Mouse (Mus musculus): ENCODE data around the gene Ero1lb. TPM values are rescaled to one million over a fixed set of nuclear protein-coding genes. Genes with fewer than 3 reads are reported as not detected.

Ero1lb gene
- 15.1 and 16.2 TPM in 2 replicates for polyA plus RNA-seq (2015; fragmentation: Nextera tagmentation; extraction: Ambion mirVana)

DNA sequence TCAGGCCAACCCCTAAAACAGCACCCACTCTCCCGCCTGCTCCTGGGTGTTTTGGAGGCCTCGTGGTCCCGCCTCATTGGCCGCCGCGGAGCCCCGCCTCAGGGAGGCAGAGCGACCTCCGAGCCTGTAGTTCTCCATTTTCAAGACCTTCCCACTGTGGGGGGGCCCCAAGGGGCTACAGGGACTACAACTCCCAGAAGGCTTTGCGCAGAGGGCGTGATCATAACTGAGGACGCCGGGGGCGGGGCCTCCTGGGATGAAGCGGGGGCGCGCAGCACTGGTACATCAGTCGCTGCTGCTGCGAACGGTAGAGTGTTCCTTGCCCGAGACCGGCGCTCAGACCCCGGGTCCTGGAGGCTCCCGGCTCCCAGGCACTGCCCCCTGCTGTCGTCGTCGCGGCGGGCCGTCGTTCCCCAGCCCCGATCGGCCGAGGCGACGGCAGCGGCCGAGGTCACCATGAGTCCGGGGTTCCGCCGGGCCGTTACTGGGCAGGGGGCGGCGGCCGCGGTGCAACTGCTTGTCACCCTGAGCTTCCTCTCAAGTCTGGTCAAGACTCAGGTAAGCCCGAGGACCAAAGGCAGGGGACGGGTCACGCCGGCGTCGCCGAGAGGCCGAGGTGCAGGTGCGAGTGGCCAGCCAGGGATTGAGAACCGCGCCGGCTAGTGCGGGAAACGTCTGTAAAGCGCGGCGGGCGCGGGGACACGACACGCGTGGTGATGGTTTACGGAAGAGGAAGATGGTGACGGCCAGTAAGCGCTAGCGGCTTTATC, at the start of gene Ero1lb:
TSS of gene Ero1lb (plus strand) at position 254 of the 770 bp plus-strand sequence.
- H3K4me2 ChIP-seq = peak within 1 kb of the TSS; percentile 71
- H3K4me3 ChIP-seq = peak within 1 kb of the TSS; percentile 77

DNA sequence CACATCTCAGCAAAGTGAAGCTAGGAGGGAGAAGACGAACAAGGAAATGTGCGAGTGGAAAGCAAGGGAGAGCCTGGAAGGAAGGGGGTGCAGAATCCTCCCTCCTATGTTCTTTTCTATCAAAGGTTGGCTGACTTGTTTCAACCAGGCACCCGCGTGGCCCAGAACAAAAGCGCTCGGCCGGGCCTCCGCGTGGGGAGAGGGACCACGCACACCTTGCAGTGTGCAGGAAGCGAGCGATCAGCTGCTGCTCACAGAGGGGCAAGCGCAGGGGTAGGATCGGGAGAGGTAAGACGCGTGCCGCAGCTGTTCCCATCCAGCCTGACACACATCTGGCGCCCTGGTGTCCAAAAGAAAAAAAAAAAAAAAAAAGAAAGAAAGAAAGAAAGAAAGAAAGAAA, 46.3 kb upstream of the Ero1lb start:
- ATAC-seq (ENCODE audit: low FRiP score) = peak; percentile 50; the same call in 1 of the 2 replicates
- 2% methylated on average over 18 of the region's 18 CpGs for WGBS
- no peak overlapping the region for H3K9ac ChIP-seq

More for the DNA sequence above, at the start of gene Ero1lb:
- H3K9ac ChIP-seq = peak within 1 kb of the TSS; percentile 84
- no peaks in the 10 kb centered on the region for H3K27me3 ChIP-seq
- H3K27ac ChIP-seq = peak within 1 kb of the TSS; percentile 64
- no peaks in the 10 kb centered on the region for H3K36me3 ChIP-seq
- WGBS = under 1% methylated on average over 73 of the region's 73 CpGs
- H3K9me3 ChIP-seq = no peaks in the 10 kb centered on the region
- ATAC-seq (ENCODE audit: low FRiP score) = peak; percentile 98
- peaks cover 15% of the 10 kb centered on the region for H3K4me1 ChIP-seq (replicated peaks)

DNA sequence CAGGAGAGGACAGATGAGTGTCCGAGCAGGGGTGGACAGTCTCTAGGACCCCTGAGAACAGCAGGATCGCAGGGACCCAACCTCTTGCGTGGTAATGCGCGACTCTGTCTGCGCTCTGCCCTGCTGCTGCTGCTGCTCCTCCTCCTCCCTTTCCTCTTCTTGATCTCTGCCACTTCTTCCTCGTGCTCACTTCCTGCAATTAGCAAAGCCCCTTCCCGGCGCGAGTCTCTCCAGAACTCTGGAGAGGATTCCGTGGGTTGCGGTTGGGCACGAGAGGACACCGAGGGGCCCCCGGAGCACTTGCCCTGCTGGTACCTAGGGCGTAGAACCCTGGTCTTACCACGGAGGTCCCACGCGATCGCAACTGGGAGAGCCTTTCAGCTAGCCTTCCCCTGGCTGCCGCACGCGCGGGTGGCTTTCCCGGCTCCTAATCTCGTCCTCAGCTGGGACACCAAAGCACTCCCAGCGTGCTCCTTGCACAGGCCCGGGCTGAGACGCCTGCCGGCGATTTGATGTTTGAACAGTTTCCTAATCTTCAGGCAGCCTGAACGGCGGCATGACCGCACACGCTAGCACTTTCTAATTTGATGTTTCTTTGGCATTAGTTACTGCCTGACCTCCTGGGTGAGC, 45.6 kb upstream of the Ero1lb start, which contains the start of gene Edaradd:
TSS of gene Edaradd (minus strand) at position 484 of the 630 bp plus-strand sequence.
- Histone ChIP-seq H3K4me1 (replicated peaks) (peaks cover 13% of the 10 kb centered on the region; the same call in 1 of the 2 replicates), H3K9me3 (no peaks in the 10 kb centered on the region), H3K4me3 (peak within 1 kb of the TSS; percentile 51), H3K27ac (no peak within 1 kb of the TSS), H3K9ac (peak within 1 kb of the TSS; percentile 72), H3K4me2 (peak within 1 kb of the TSS; percentile 90), H3K27me3 (peaks cover 25% of the 10 kb centered on the region), H3K36me3 (no peaks in the 10 kb centered on the region)
- peak; percentile 81 for ATAC-seq (ENCODE audit: low FRiP score)
- under 1% methylated on average over 35 of the region's 35 CpGs for WGBS

More for the DNA sequence above, 46.3 kb upstream of the Ero1lb start:
- Histone ChIP-seq H3K27me3 (peaks cover 25% of the 10 kb centered on the region), H3K4me3 (peak overlapping the region; percentile 51), H3K9me3 (no peaks in the 10 kb centered on the region), H3K4me2 (peak overlapping the region; percentile 90), H3K27ac (no peak overlapping the region), H3K36me3 (no peaks in the 10 kb centered on the region), H3K4me1 (replicated peaks) (peaks cover 13% of the 10 kb centered on the region; the same call in 1 of the 2 replicates)

DNA sequence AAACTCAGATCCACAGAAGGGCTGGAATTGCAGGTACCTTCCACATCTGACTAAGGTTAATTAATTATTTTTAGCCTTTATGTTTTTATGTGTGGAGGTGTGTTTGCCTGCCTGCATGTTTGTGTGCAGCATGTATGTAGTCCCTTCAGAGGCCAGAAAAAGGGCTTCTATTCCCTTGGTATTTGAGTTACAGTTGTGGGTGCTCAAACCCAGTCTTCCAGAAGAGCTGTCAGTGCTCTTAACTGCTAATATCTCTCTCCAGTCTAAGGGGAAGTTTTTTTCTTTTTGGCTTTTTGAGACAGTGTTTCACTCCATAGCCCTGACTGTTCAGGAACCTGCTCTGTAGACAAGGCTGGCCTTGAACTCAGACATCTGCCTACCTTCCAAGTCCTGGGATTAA, 43.3 kb upstream of the Ero1lb start:
- Histone ChIP-seq H3K27ac (no peak overlapping the region), H3K4me2 (no peak overlapping the region), H3K4me3 (no peak overlapping the region), H3K27me3 (peaks cover 24% of the 10 kb centered on the region), H3K36me3 (no peaks in the 10 kb centered on the region), H3K9me3 (no peaks in the 10 kb centered on the region), H3K9ac (no peak overlapping the region), H3K4me1 (replicated peaks) (peaks cover 13% of the 10 kb centered on the region; the same call in 1 of the 2 replicates)
- no peak for ATAC-seq (ENCODE audit: low FRiP score)

DNA sequence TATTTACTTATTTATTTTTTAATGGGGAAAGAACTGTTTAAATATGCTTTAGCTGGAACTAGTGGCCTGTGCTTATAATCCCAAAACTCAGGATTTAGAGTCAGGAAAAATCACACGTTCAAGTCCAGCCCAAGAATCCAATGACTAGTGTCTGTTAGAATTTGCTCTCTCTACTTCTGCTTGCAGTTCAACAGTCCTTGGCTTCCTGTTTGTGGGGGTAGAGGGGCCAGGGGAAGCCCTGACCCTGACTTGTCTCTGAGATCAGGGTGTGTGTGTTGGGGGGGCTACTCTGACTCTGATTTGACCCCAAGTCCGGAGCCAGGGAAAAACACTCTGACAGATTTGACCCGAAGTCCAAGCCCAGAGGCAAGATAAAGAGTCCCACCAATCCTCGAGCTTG, 40.0 kb upstream of the Ero1lb start:
- Histone ChIP-seq H3K27ac (no peak overlapping the region), H3K4me2 (no peak overlapping the region), H3K9me3 (no peaks in the 10 kb centered on the region), H3K36me3 (no peaks in the 10 kb centered on the region), H3K4me1 (replicated peaks) (no peaks in the 10 kb centered on the region), H3K9ac (no peak overlapping the region), H3K4me3 (no peak overlapping the region), H3K27me3 (peaks cover 5% of the 10 kb centered on the region; the same call in 1 of the 2 replicates)
- 93% methylated on average over 4 of the region's 4 CpGs for WGBS
- ATAC-seq (ENCODE audit: low FRiP score) = no peak

DNA sequence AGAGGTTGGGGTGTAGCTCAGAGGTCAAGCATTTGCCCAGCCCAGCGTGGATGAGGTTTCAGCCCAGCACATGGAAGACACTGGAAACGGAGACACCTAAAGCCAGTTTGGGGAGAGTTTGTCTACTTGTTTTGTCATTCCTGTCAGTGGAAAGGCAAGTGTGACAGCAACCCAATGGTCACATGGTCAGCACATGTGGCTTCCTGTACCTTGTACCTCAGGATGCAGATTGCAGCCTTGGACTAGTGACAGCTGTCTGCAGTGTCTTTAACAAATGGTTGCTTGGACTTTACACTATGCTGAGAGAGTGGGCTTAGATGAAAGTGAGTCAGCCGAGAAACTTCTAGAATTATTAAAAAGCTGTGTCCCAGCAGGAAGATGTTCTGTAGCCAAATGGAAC, 31.0 kb upstream of the Ero1lb start:
- H3K4me3 ChIP-seq = no peak overlapping the region
- no peaks in the 10 kb centered on the region for H3K4me1 ChIP-seq (replicated peaks)
- H3K27me3 ChIP-seq = no peaks in the 10 kb centered on the region
- no peak overlapping the region for H3K4me2 ChIP-seq
- ATAC-seq (ENCODE audit: low FRiP score) = no peak
- H3K36me3 ChIP-seq = no peaks in the 10 kb centered on the region
- H3K27ac ChIP-seq = no peak overlapping the region
- WGBS = 86% methylated on average over 3 of the region's 3 CpGs
- H3K9ac ChIP-seq = no peak overlapping the region
- H3K9me3 ChIP-seq = no peaks in the 10 kb centered on the region

DNA sequence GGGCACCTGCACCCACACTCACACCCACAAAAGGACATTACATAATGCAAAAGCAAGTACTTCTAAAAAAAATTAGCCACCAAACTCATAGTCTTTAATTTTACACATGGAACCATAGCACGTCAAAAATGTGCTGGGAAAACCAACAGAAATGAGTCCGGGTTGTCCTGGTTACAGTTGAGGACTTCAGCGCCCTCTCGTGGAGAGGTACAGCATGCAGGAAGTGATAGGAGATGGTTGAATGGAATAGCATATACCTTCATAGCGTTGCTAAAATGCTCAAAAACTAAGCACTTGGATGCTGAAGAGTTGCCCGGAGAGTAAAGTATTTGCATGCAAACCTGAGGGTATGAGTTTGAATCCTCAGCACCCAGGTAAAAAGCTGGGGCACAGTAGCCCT, 27.7 kb upstream of the Ero1lb start:
- no peak overlapping the region for H3K4me2 ChIP-seq
- peaks cover 13% of the 10 kb centered on the region; the same call in 1 of the 2 replicates for H3K27me3 ChIP-seq
- peaks cover 11% of the 10 kb centered on the region for H3K4me1 ChIP-seq (replicated peaks)
- H3K27ac ChIP-seq = no peak overlapping the region
- no peak for ATAC-seq (ENCODE audit: low FRiP score)
- H3K9me3 ChIP-seq = no peaks in the 10 kb centered on the region
- H3K9ac ChIP-seq = no peak overlapping the region
- H3K4me3 ChIP-seq = no peak overlapping the region
- 74% methylated on average over 6 of the region's 6 CpGs for WGBS
- H3K36me3 ChIP-seq = no peaks in the 10 kb centered on the region

DNA sequence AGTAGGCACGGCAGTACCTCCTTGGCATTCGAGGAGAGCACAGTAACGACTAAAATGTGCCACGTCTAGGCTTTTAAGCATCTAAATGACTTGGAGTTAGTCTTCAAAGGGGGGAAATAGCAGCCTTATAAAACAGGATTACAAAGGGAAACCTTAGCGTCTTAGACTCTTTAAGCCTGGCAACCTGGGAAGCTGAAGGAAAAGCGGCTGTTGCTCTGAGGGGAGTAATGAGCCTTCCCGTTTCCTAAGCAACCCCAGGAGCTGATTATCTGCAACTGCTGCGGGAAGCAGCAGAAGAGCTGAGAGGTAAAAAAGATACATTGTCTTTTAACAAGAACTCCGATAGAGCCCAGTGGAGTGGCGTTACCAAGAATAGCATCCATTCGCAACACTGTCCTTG, 26.0 kb upstream of the Ero1lb start:
- WGBS = 22% methylated on average over 11 of the region's 11 CpGs
- H3K9ac ChIP-seq = no peak overlapping the region
- peak overlapping the region; percentile 40 for H3K4me2 ChIP-seq
- H3K4me1 ChIP-seq (replicated peaks) = peaks cover 11% of the 10 kb centered on the region
- H3K27me3 ChIP-seq = peaks cover 13% of the 10 kb centered on the region; the same call in 1 of the 2 replicates
- peak; percentile 67 for ATAC-seq (ENCODE audit: low FRiP score)
- no peaks in the 10 kb centered on the region for H3K9me3 ChIP-seq
- H3K4me3 ChIP-seq = 0 out of 2 replicates have a peak overlapping the region, but pooled peaks have one; percentile 1
- H3K27ac ChIP-seq = no peak overlapping the region
- no peaks in the 10 kb centered on the region for H3K36me3 ChIP-seq

DNA sequence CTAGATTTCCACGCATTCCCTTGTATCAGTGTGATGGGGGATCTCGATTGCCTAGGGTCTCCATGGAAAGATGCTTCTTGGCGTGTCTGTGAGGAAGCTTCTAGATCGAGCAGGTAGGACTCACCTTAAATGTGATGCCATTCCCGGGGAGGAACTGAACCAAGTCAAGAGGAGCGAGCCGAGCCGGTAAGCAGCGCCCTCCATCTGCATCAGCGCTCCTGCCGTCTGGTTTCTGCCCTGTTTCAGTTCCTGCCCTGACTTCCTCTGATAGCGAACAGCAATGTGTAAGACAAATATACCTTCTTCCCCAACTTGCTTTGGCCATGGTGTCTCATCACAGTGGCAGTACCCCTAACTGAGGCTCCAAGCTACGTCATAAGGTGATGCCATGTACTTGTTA, 25.6 kb upstream of the Ero1lb start:
- H3K27ac ChIP-seq = no peak overlapping the region
- no peak for ATAC-seq (ENCODE audit: low FRiP score)
- peak overlapping the region; percentile 40 for H3K4me2 ChIP-seq
- 67% methylated on average over 13 of the region's 13 CpGs for WGBS
- no peaks in the 10 kb centered on the region for H3K9me3 ChIP-seq
- H3K36me3 ChIP-seq = no peaks in the 10 kb centered on the region
- H3K9ac ChIP-seq = no peak overlapping the region
- peaks cover 13% of the 10 kb centered on the region; the same call in 1 of the 2 replicates for H3K27me3 ChIP-seq
- H3K4me3 ChIP-seq = 0 out of 2 replicates have a peak overlapping the region, but pooled peaks have one; percentile 1
- H3K4me1 ChIP-seq (replicated peaks) = peaks cover 11% of the 10 kb centered on the region

DNA sequence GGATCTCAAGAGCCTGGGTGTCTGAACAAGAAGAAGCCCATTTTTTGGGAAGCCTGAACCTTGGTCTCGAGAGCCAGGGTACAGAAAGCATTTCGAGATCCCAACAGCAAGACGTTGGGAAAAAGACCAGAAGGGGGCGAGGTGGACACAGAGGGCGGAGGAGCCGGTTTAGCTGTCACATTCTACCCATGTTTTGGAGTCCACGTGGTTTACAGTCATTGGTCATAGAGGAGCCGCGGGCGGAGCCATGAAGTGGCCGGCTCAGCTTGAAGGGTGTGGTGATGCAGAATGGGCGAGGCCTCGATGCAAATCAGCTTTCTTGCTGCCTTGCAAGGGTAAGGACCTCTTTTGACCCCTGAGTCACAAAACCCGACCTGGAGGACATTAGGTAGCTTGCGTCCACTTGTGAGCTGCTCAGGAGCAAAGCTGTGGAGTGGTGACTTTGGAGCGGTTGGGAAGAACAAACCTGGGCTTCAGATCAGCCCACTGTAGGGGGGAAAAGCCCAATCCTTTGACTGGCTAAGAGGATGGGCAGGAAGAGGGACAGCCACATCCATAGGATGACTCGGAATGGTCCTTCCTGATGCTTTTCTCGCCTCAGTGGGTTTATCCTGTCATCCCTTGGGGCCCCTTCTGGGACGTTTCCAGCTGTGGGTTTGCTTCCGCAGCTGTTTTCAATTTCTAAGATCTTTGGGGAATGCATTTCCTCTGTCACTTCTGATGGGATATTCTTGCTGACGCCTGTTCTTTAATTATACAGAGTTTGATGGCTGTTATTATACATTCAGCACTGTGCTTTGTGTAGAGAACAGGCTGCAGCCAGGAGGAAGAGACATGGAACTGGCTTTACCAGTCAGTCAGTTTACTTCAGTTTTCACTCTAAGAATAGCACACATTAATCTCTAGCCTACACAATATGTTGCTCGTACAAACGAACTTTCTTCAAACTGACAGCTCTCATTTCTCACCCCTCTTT, 23.4 kb upstream of the Ero1lb start:
- Histone ChIP-seq H3K27ac (no peak overlapping the region), H3K36me3 (no peaks in the 10 kb centered on the region), H3K9me3 (no peaks in the 10 kb centered on the region), H3K4me3 (0 out of 2 replicates have a peak overlapping the region, but pooled peaks have one; percentile 5), H3K9ac (no peak overlapping the region), H3K4me2 (peak overlapping the region; percentile 29), H3K4me1 (replicated peaks) (peaks cover 11% of the 10 kb centered on the region), H3K27me3 (peaks cover 13% of the 10 kb centered on the region; the same call in 1 of the 2 replicates)
- ATAC-seq (ENCODE audit: low FRiP score) = peak; percentile 71
- WGBS = 12% methylated on average over 23 of the region's 23 CpGs

DNA sequence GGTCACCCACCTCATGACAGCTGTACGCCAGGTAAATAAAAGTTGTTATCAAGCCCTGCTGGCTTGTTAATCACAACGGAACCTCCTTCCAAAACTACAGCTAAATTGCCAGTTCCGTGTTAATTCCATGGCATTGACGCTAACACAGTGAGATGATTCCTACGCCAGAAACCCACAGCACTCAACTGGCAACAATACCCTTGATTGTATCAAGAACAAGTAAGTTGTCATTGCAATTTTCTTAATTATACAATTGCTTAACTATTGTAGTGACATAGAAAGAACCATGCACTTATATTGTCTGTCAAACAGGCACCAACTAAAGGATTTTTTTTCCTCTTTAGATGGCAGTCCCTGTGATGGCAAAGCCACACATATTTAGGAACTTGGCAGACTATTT, 22.4 kb upstream of the Ero1lb start:
- Histone ChIP-seq H3K27me3 (peaks cover 13% of the 10 kb centered on the region; the same call in 1 of the 2 replicates), H3K4me1 (replicated peaks) (peaks cover 11% of the 10 kb centered on the region), H3K4me2 (no peak overlapping the region), H3K36me3 (no peaks in the 10 kb centered on the region), H3K4me3 (no peak overlapping the region), H3K9me3 (no peaks in the 10 kb centered on the region), H3K27ac (no peak overlapping the region), H3K9ac (no peak overlapping the region)
- no peak for ATAC-seq (ENCODE audit: low FRiP score)
- WGBS = 82% methylated on average over 5 of the region's 5 CpGs

Data from hindbrain, embryonic 13.5 days (tissue).